Mouse (Mus musculus) inflammation-experienced regulatory T-cells (primary cell): Measurements from ENCODE around the gene H2-Oa. TPM values are rescaled to one million over a fixed set of nuclear protein-coding genes. Genes with fewer than 3 reads are reported as not detected.

Experiments used
- polyA plus RNA-seq, 2 experiments: library from polyadenylated mRNA; unstranded; fragments of 100-300 nt; shearing (Covaris generic); gene quantifications; one replicate each; pipeline ENCODE4 v1.2.1; 2017

H2-Oa gene
- 10 to 100 TPM; 31.7 to 45.1 TPM for polyA plus RNA-seq

GRCm38 (mm10) chr17:34092197-34092875, at the start of gene H2-Oa:
H2-Oa (plus strand) TSS chr17:34092340.

GRCm38 (mm10) chr17:34119249-34120179, 27.4 kb downstream of the H2-Oa start, which contains the start of gene H2-DMa:
H2-DMa (plus strand) TSS chr17:34119541.

GRCm38 (mm10) chr17:34122188-34122984, 30.2 kb downstream of the H2-Oa start, which contains the start of gene Brd2:
Brd2 (minus strand) TSS chr17:34122634.

GRCm38 (mm10) chr17:34143033-34143432, 50.9 kb downstream of the H2-Oa start, which contains the start of gene H2-DMb2:
H2-DMb2 (plus strand) TSS chr17:34143307.

Other genes with a start within 250 kb of the H2-Oa start
- 10 to 100 TPM; 12.7 to 26.5 TPM for gene Cd320, start 249.2 kb upstream of the H2-Oa start, polyA plus RNA-seq
- not detected for gene Gm7029, start 218.5 kb upstream of the H2-Oa start, polyA plus RNA-seq
- gene Kifc1, start 201.7 kb upstream of the H2-Oa start, polyA plus RNA-seq, result 1 to 10 TPM; 5.4 to 5.9 TPM
- gene Platr17, start 187.2 kb upstream of the H2-Oa start, polyA plus RNA-seq, result 1 to 10 TPM; 2.7 to 8.0 TPM
- gene Daxx, start 182.9 kb upstream of the H2-Oa start, polyA plus RNA-seq, result 100 to 1,000 TPM in 1 of 2 experiments, 10 to 100 TPM in 1; 88.4 to 128 TPM
- gene Tapbp, start 176.4 kb upstream of the H2-Oa start, polyA plus RNA-seq, result 100 to 1,000 TPM; 609 to 631 TPM
- 10 to 100 TPM; 19.7 to 30.0 TPM for gene Zbtb22, start 176.4 kb upstream of the H2-Oa start, polyA plus RNA-seq
- 100 to 1,000 TPM; 129 to 170 TPM for gene Rgl2, start 162.8 kb upstream of the H2-Oa start, polyA plus RNA-seq
- gene Pfdn6, start 152.0 kb upstream of the H2-Oa start, polyA plus RNA-seq, result 100 to 1,000 TPM; 132 to 142 TPM
- gene Wdr46, start 151.7 kb upstream of the H2-Oa start, polyA plus RNA-seq, result 10 to 100 TPM; 59.2 to 75.0 TPM
- 10 to 100 TPM; 21.9 to 44.0 TPM for gene B3galt4, start 140.9 kb upstream of the H2-Oa start, polyA plus RNA-seq
- gene Vps52, start 136.5 kb upstream of the H2-Oa start, polyA plus RNA-seq, result 10 to 100 TPM; 69.7 to 81.8 TPM
- 1,000 to 10,000 TPM; 1,990 to 2,168 TPM for gene Rps18, start 136.3 kb upstream of the H2-Oa start, polyA plus RNA-seq
- gene H2-K1, start 92.0 kb upstream of the H2-Oa start, polyA plus RNA-seq, result over 10,000 TPM; 12,130 to 12,778 TPM
- gene Ring1, start 67.7 kb upstream of the H2-Oa start, polyA plus RNA-seq, result 10 to 100 TPM; 35.6 to 38.2 TPM
- 100 to 1,000 TPM; 289 to 375 TPM for gene H2-Ke6, start 64.3 kb upstream of the H2-Oa start, polyA plus RNA-seq
- 100 to 1,000 TPM in 1 of 2 experiments, 10 to 100 TPM in 1; 96.5 to 149 TPM for gene Slc39a7, start 60.7 kb upstream of the H2-Oa start, polyA plus RNA-seq
- gene Rxrb, start 60.5 kb upstream of the H2-Oa start, polyA plus RNA-seq, result 10 to 100 TPM; 66.1 to 98.3 TPM
- gene Col11a2, start 52.9 kb upstream of the H2-Oa start, polyA plus RNA-seq, result 1 to 10 TPM in 1 of 2 experiments, under 1 TPM in 1; 0.72 to 3.2 TPM
- 100 to 1,000 TPM in 1 of 2 experiments, 10 to 100 TPM in 1; 99.4 to 105 TPM for gene H2-DMa, start 27.2 kb downstream of the H2-Oa start, polyA plus RNA-seq
- gene Brd2, start 30.3 kb downstream of the H2-Oa start, polyA plus RNA-seq, result 100 to 1,000 TPM; 199 to 255 TPM
- 10 to 100 TPM; 11.6 to 22.4 TPM for gene H2-DMb2, start 51.0 kb downstream of the H2-Oa start, polyA plus RNA-seq
- 10 to 100 TPM in 1 of 2 experiments, 1 to 10 TPM in 1; 2.8 to 12.1 TPM for gene H2-DMb1, start 60.7 kb downstream of the H2-Oa start, polyA plus RNA-seq
- gene Tap1, start 95.2 kb downstream of the H2-Oa start, polyA plus RNA-seq, result 100 to 1,000 TPM; 379 to 418 TPM
- 100 to 1,000 TPM; 443 to 527 TPM for gene Psmb9, start 95.4 kb downstream of the H2-Oa start, polyA plus RNA-seq
- gene Psmb8, start 105.4 kb downstream of the H2-Oa start, polyA plus RNA-seq, result 1,000 to 10,000 TPM; 1,068 to 1,232 TPM
- 100 to 1,000 TPM; 330 to 339 TPM for gene Tap2, start 111.2 kb downstream of the H2-Oa start, polyA plus RNA-seq
- 10 to 100 TPM; 69.7 to 70.8 TPM for gene H2-Ob, start 146.6 kb downstream of the H2-Oa start, polyA plus RNA-seq
- gene H2-Ab1, start 165.3 kb downstream of the H2-Oa start, polyA plus RNA-seq, result 100 to 1,000 TPM in 1 of 2 experiments, 10 to 100 TPM in 1; 49.6 to 150 TPM
- 10 to 100 TPM; 40.3 to 86.4 TPM for gene H2-Aa, start 195.5 kb downstream of the H2-Oa start, polyA plus RNA-seq
- 10 to 100 TPM; 26.8 to 67.1 TPM for gene H2-Eb1, start 213.5 kb downstream of the H2-Oa start, polyA plus RNA-seq
- gene H2-Eb2, start 233.3 kb downstream of the H2-Oa start, polyA plus RNA-seq, result 1 to 10 TPM in 1 of 2 experiments, under 1 TPM in 1; 0.42 to 1.3 TPM